ENCODE assay signal across 8 mouse cellular contexts in the genomic region with DNA sequence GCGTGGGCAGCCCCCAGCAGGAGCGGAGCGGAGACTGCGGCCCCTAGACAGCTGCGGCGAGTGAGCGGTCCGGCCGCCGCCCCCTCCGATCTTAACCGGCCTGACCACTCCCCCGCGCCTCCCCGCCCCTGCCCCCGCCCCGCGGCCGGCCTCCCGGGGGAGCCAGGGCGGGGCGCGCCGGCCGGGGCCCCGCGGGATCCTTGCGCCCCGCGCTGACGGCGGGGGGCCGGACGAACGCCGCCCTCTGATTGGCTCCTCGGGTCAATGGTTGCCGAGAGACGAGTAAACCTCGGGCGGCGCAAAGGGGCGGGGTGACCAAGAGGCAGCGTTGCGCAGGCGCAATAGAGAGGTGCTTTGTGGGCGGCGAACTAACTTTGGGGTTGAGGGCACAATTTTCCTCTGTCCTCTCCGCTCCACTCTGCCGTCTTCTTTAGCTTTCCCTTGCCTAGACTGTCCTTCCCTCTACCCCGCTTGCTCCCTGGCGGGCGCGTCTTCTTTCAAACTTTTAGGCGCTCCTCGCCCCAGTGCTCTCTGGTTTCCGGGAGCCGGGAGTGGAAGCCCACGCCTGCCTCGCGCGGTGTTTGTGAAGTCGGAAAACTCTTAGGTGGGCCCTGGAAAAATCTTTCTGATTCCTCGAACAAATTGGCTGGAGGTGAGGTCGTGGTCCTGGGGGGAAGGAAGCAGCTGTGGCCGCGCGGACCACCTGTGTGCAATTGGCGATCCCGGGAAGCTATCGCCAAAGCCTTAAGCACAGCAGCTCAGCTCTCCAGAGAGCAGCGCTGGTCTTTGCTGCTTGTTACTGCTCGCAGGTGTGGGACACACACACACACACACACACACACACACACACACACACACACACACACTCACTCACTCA. TPM values are rescaled to one million over a fixed set of nuclear protein-coding genes. Genes with fewer than 3 reads are reported as not detected.
DNase-seq lines count a peak whose midpoint lies in the region; ATAC-seq lines count a peak whose summit lies in the region.

A gene (minus strand): TSS at position 192 of the 877 bp plus-strand sequence.

- peak; percentile 91 for ATAC-seq in frontal cortex, adult (ENCODE audit: low TSS enrichment)
- peak; percentile 94 for ATAC-seq in hindbrain, embryonic 11.5 days (ENCODE audit: low FRiP score)

- peak within 1 kb of the TSS; percentile 52 for H3K9ac ChIP-seq in hindbrain, embryonic 11.5 days (ENCODE audit: low read depth, low read length)

- H3K27ac ChIP-seq in hindbrain, embryonic 11.5 days (ENCODE audit: low read depth, low read length): no peak within 1 kb of the TSS

- peak; percentile 97 for DNase-seq in MEL-GATA-1-ER (ENCODE audit: extremely low read depth, low read depth)
- peak; percentile 50 for DNase-seq in cerebellum, adult 9-10 months
- DNase-seq in hindbrain, embryonic 11.5 days (ENCODE audit: low spot score): peak; percentile 96
- DNase-seq in layer of hippocampus, postnatal 10 days (ENCODE audit: low spot score in 2 of 2): peak; percentile 90 to 93
- DNase-seq in lung, postnatal 10 days: peak; percentile 97
- peak; percentile 98 for DNase-seq in ovary, postnatal 36 days (ENCODE audit: low spot score)
- DNase-seq in thymus, postnatal 25 days: peak; percentile 95

- peak within 1 kb of the TSS; percentile 90 for H3K4me2 ChIP-seq in hindbrain, embryonic 11.5 days (replicated peaks; ENCODE audit: low read depth, low read length)

- no peaks in the 10 kb centered on the region for H3K36me3 ChIP-seq in hindbrain, embryonic 11.5 days (ENCODE audit: control insufficient read depth, insufficient read depth, low read length)

- peak within 1 kb of the TSS; percentile 51 for H3K4me3 ChIP-seq in hindbrain, embryonic 11.5 days (ENCODE audit: low read depth, low read length)

- WGBS in hindbrain, embryonic 11.5 days: under 1% methylated on average over 44 of the region's 73 CpGs

- H3K9me3 ChIP-seq in hindbrain, embryonic 11.5 days (ENCODE audit: control insufficient read depth, low read length): no peaks in the 10 kb centered on the region

- peaks cover 23% of the 10 kb centered on the region for H3K27me3 ChIP-seq in hindbrain, embryonic 11.5 days (ENCODE audit: control insufficient read depth, insufficient read depth, low read length)

- H3K4me1 ChIP-seq in hindbrain, embryonic 11.5 days (replicated peaks; ENCODE audit: control insufficient read depth, insufficient read depth, low read length): peaks cover 5% of the 10 kb centered on the region

RNA-seq across cellular contexts. Expression of the gene that starts here (rescaled TPM):
- 2.7 and 3.0 TPM in 2 replicates for polyA plus RNA-seq in hindbrain, embryonic 11.5 days (2014; fragmentation: Nextera tagmentation; extraction: Ambion mirVana)
- total RNA-seq in layer of hippocampus, postnatal 10 days (2021): 1 to 10 TPM; 3.8 to 4.1 TPM
